Mouse (Mus musculus) regulatory T cell (primary cell): ENCODE measurements at regions not wholly inside any gene's neighbourhood (a gene's known extent, or its start where the extent isn't known, plus 50 kb on each side); places are given as distances from the start of the nearest gene placed in this dataset.
"Not testable (repeated sequence)": the region's sequence is repeated elsewhere in the genome, so short reads cannot be mapped to it uniquely, and the experiment has no call there.

Experiments used
- in situ Hi-C: fragments of 300-600 bp; cut with MboI, MseI; formaldehyde crosslinking; loops from one replicate; pipeline ENCODE4 v1.15.1; 2025; ENCODE audit warnings: high pct_unique_total_duplicates

DNA sequence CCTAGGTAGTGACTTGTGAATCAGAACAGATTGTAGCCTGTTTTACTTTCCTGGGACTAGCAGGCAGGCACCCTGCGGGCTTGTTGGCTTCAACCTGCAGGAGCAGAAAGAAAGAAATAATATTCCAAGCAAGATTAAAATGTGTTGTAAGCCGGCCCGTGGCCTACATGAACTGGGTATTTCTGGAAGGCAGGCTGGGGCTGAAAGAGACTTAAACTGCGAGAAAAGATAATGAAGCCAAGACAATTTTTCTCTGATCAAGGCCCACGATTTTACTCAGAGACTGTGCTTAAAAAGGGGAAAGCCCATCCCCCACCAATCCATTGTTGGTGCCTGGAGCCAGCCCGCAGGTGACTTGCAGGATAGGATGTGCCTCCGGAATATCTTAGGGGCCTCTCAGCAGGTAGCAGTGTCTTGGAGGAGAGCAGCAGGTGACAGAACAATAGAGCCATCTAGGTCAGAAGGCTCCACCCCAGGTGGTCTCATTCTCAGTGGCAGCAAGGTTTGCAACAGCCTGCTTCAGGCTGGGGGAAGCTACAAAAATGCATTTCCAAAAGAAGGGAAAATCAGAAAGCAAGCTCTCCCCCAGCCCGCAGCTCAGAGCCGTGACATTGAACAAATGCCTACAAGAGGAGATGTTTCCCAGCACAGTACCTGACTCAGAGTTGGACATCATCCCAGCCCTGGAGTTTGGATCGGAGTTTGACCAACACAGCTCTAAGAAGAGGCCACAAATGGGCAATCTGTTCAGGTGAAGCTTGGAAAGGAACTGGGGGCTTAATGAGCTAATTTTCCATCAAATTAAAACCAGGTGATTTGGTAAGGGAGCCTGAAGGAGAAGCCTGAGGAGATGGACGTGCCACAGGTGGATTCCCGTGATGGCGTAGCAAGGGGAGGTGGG, 121.4 kb upstream of the Slc1a3 start:
- in situ Hi-C loops, result loop anchor here (25.0 kb wide), 1 partner anchor 1930 kb away; no protein-coding TSS in a partner anchor

DNA sequence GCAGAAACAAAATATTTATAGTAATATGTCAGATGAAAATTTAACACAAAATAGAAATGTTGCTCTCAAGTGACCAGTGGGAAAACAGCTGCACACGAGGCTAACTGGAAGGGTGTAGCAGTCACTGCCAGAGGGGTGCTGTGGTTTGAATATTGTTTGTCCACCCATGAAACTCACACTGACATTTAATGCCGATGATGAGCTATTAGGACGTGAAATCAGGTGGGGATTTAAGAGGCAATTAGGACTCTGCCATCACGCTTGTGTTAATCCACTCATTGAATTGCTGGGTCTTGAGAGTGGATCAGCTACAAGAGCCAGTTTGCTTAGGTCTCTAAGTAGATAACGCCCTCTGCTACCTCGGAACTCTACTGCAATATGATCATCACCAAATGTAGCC, 114.3 kb upstream of the Slc1a3 start:
- in situ Hi-C loops, result loop anchor here (25.0 kb wide), 1 partner anchor 1937 kb away; no protein-coding TSS in a partner anchor

GRCm38 (mm10) chr15:8822795-8823194, 112.2 kb upstream of the Slc1a3 start:
- in situ Hi-C loops, result not testable (repeated sequence)

DNA sequence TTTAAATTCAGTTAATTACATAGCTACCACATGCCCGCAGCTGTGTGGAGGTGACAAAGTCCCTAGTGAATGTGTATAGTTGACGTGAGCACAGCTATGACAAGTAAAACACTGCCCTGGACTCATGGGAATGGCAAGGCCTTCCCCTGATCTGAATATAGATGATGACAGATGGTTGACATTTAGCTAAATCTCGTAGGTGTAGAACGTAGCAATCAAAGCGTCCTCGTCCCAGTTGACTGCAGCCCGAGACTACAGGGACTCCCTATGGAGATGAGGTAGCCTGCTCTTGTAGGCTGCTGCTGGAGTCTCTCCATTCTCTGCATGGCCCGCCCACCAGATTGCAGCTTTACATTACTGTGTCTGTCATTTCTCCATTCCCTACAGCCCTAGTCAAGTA, 107.0 kb upstream of the Slc1a3 start:
- in situ Hi-C loops, result loop anchor here (10.0 kb wide), 1 partner anchor 1547 kb away; no protein-coding TSS in a partner anchor

DNA sequence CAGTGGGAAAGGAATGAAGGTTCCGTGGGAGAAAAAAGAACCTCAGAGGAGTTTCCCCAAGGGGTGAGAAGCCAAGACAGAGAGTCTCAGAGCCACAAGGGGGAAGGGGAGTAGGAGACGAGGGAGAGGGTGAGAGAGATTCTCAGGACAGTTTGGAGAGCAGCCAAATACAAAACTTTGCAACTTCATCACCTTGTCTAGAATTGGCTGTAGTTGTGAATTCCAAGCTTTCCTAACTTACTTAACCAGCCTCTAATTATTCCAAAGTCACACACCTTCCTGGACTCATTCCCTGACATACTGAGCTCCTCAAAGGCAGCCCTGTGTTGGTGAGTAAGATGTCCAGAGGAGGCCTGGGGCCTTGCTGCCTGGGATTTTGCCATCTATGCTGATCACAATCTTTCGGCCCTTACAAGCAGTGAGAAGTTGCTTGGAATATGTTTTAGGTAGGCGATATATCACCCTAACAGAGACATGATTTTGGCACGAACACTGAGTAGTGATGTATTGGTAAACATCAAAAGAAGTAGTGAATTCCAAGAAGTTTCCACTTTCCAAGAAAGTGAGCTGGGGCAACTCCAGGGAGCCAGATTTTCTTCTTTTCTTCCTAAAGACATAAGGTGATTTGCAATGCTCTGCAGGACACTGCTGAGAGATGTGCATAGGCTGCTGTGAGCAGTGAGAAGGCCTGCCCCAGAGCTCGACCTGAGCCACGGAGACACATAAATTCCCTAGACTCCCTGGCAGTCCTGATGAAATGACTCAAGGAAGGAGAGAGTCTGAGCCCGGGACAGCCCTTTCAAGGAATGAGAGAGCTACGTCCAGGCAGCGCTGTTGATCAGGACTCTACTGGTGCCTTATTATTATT, 106.2 kb upstream of the Slc1a3 start:
- in situ Hi-C loops, result loop anchor here (10.0 kb wide), 1 partner anchor 1548 kb away; no protein-coding TSS in a partner anchor

GRCm38 (mm10) chr15:8815958-8816357, 105.4 kb upstream of the Slc1a3 start:
- in situ Hi-C loops, result loop anchor here (10.0 kb wide), 1 partner anchor 1549 kb away; no protein-coding TSS in a partner anchor

- in situ Hi-C loops, result loop anchor here (10.0 kb wide), 1 partner anchor 1550 kb away; no protein-coding TSS in a partner anchor
These were observed 104.7 kb upstream of the Slc1a3 start for GRCm38 (mm10) chr15:8815277-8815676.

DNA sequence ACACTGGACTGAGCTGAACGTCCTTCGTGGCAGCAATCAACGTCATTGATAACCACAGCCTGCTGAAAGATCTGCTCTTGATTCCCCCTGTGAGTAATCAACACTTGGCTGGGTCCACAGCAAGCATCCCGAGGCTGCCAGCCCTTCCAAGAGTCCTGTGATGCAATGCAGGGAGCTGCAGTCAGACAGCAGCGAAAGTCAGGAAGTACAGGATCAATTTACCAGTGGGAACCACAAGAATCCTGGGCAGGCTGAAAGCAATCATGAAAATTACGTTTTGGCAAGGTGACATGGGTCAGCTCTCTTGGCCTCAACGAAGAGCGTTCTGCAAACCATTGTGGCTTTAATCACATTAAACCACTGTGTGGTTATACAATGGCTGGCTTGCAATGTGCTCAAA, 95.8 kb upstream of the Slc1a3 start:
- in situ Hi-C loops, result no loop called here

DNA sequence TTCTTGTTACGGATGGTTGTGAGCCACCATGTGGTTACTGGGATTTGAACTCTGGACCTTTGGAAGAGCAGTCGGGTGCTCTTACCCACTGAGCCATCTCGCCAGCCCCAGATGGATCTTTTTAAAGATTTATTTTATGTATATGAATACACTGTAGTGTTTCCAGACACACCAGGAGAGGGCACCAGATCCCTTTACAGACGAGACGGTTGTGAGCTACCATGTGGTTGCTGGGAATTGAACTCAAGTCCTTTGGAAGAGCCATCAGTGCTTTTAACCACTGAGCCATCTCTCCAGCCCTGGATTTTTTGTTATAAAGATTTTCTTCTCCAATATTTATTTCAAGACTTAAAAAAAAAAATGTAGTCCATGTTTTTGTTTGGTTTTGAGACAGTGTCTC, 95.0 kb upstream of the Slc1a3 start:
- in situ Hi-C loops, result not testable (repeated sequence)

GRCm38 (mm10) chr15:8802058-8802457, 91.5 kb upstream of the Slc1a3 start:
- in situ Hi-C loops, result no loop called here

DNA sequence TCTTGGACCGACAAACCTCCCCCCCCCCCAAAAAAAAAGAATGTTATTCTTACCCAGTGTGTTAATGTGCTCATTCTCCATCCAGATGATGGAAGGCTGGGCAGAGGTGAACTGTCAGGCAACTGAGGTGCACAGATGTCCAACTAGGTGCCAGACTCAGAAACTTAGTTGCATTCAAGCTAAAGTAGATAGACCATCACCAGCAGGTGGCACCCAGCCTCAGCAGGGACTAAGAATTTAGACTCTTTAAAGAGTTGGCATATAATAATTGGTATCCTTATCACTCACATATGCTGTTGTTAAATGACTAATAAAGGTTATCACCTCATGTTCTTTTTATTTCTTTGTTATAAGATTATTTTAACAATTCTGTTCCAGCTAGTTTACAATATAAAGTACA, 86.5 kb upstream of the Slc1a3 start:
- in situ Hi-C loops, result no loop called here

- in situ Hi-C loops, result no loop called here
These were observed 81.5 kb upstream of the Slc1a3 start for GRCm38 (mm10) chr15:8792106-8792505.

DNA sequence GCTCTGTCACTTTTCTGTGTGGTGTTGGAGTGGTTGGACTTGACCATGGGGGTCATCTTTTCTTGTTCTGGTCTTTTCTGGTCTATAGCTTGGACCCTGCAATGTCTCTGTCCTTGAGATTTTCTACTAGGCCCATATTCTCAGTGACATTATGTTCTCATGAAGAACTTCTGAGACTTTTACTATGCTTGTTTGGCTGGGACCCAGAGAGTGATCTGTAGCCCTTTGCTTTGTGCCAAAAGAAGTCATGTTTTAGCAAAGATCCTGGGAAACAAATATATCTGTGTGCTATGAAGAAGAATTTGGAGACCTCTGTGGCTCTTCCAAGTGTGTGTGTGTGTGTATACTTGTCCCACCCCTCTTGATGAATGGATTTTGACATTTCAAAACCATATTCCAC, 79.4 kb upstream of the Slc1a3 start:
- in situ Hi-C loops, result loop anchor here (10.0 kb wide), 1 partner anchor 85 kb away; no protein-coding TSS in a partner anchor

GRCm38 (mm10) chr15:8789000-8789399, 78.4 kb upstream of the Slc1a3 start:
- in situ Hi-C loops, result loop anchor here (10.0 kb wide), 1 partner anchor 86 kb away; no protein-coding TSS in a partner anchor

DNA sequence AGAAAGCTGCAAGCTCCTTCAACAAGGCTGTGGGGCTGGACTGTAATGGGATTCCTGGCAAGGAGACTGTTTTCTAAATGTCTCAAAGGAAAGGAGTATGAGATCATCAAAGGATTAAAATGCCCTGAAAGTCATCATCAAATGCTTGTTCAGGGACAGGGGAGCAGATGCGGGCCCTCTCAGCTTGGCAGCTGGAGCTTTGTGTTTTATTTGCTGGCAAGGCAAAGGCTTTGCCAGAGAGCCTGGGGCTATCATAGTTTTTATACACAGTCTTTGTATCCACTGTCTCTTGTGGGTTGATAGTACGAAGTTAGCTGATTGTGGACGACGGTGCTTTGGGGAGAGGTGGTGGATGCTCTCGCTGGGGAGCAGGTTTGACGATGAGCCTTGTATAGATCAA, 75.0 kb upstream of the Slc1a3 start:
- in situ Hi-C loops, result loop anchor here (10.0 kb wide), 1 partner anchor 89 kb away; no protein-coding TSS in a partner anchor

GRCm38 (mm10) chr15:8783567-8783966, 73.0 kb upstream of the Slc1a3 start:
- in situ Hi-C loops, result loop anchor here (5.0 to 10.0 kb wide), 2 partner anchors 36 to 91 kb away; no protein-coding TSS in a partner anchor

GRCm38 (mm10) chr15:8783036-8783435, 72.5 kb upstream of the Slc1a3 start:
- in situ Hi-C loops, result loop anchor here (5.0 to 10.0 kb wide), 2 partner anchors 36 to 92 kb away; no protein-coding TSS in a partner anchor

GRCm38 (mm10) chr15:8782131-8782507, 71.6 kb upstream of the Slc1a3 start:
- in situ Hi-C loops, result loop anchor here (5.0 to 10.0 kb wide), 2 partner anchors 35 to 93 kb away; no protein-coding TSS in a partner anchor

DNA sequence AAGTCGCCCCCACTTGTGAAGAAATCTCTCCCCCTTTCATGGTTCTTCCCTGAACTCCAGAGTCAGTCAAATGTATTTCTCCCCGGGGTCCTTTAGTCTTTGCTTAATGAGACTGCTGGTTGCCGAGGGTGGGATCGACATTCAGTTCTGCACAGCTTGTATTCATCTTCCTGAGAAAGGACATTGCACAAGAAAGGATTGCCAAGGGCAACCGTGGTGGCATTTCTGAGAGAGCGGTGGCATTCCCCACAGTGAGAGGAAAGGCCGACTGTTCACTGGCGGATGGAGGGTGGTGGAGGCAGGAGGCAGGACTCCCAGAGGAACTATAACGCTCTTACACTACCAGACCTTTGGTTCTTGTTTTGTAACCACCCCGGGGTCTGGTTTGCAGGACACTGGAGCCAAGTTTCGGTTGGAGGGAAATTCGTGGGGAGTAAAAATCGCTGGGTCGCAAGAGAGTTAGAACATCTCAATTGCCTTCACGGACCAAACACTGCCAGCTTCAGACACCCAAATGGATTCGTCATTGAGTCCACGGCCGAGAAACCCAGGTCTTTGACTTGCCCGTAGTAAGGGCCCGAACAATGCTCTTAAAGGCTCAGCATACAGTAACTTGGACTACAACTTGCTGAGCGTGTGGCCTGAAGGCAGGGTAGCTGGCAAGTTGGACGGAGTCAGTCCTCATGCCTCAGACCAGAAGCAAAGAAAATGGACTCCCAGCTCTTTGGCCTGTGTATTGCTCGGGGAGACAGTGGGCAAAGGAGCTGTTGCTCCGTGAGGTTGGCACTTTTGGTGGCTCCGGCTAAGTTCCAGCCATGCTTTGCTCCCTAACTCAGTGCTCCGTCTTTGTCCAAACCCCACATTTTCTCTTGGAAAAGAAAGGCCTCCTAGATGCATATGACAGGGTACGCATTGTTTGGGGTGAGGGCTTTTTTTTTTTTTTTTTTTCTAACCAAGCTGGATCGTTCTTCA, 70.9 kb upstream of the Slc1a3 start:
- in situ Hi-C loops, result loop anchor here (5.0 to 10.0 kb wide), 2 partner anchors 34 to 93 kb away; no protein-coding TSS in a partner anchor

DNA sequence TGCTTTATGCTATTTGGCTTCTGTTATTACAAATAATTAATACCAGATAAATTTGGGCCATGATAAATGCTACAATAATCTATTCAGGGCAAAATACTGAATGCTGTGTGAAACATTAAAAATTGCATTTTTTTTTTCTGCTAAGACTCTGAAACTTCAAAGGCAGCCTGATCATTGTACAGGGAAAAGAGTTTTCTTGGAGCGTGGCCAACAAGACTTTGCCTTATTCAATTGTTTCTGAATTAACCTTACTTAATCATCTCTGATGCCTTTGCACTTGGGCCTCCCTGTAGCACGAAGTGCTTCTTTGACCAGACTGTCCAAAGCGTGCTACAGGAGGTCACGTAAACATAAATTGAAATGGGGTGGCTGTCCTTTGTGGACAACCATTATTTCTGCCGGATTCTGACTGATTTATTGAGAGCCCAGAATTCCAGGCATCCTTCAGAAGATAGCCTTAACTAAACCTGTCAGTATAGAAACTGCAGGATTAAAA, 69.9 kb upstream of the Slc1a3 start:
- in situ Hi-C loops, result loop anchor here (5.0 to 10.0 kb wide), 2 partner anchors 33 to 94 kb away; no protein-coding TSS in a partner anchor
